Mouse (Mus musculus) small intestine, adult 2 months (tissue): Measurements from ENCODE around the gene Izumo1r. TPM values are rescaled to one million over a fixed set of nuclear protein-coding genes. Genes with fewer than 3 reads are reported as not detected.

ENCODE experiments used
- H3K27ac ChIP-seq: fragments of 200-500 bp; 2 replicates; pipeline ENCODE4 v1.5.1; 2012; ENCODE audit warnings: low read depth, low read length, control low read depth, inconsistent platforms; ENCODE audit not compliant: insufficient read depth
- H3K27me3 ChIP-seq: fragments of 200-500 bp; 2 replicates; pipeline ENCODE4 v1.6.1; 2012; ENCODE audit warnings: mild to moderate bottlenecking, moderate library complexity, low read length, inconsistent platforms; ENCODE audit not compliant: control insufficient read depth, insufficient read depth
- H3K36me3 ChIP-seq: fragments of 200-500 bp; 2 replicates; pipeline ENCODE4 v1.6.1; 2012; ENCODE audit warnings: mild to moderate bottlenecking, low read length, control low read depth, inconsistent platforms; ENCODE audit not compliant: control insufficient read depth, insufficient read depth
- H3K4me1 ChIP-seq: fragments of 200-500 bp; 2 replicates; pipeline ENCODE4 v1.6.1; 2012; ENCODE audit warnings: low read length, inconsistent platforms, mixed read lengths; ENCODE audit not compliant: control insufficient read depth, insufficient read depth, insufficient read length
- H3K4me3 ChIP-seq: fragments of 200-500 bp; 2 replicates; pipeline ENCODE4 v1.5.1; 2012; ENCODE audit warnings: low read depth, mild to moderate bottlenecking, control low read depth, inconsistent platforms, low read length, moderate library complexity
- CTCF ChIP-seq: fragments of 200-500 bp; IDR thresholded peaks from 2 replicates; pipeline ENCODE4 v1.5.1; 2012; ENCODE audit warnings: low read depth, mild to moderate bottlenecking, control low read depth, inconsistent platforms, low read length, moderate library complexity, mixed read lengths; ENCODE audit not compliant: insufficient replicate concordance, insufficient read length; ENCODE audit errors: extremely low read depth
- POLR2A ChIP-seq: fragments of 200-500 bp; IDR thresholded peaks from 2 replicates; pipeline ENCODE4 v1.6.1; 2012; ENCODE audit warnings: low read depth, mild to moderate bottlenecking, control low read depth, inconsistent platforms, low read length, moderate library complexity
- WGBS: fragments of 180-500 bp; shearing (Covaris S2); methylation state at CpG from one replicate; pipeline ENCODE4 v1.1.7; 2018; 5-methylcytosine and 5-hydroxymethylcytosine counted together
- polyA plus RNA-seq: library from polyadenylated mRNA; depleted of rRNA; stranded (reverse); fragments of >200 nt; gene quantifications from 2 replicates; pipeline ENCODE4 v1.2.3, GENCODE M21; 2012; rRNA removed

Izumo1r gene
- polyA plus RNA-seq, 1 experiment, result 3.1 TPM

GRCm38 (mm10) chr9:14839527-14839926 lies 64.2 kb downstream of the Izumo1r start:
- H3K27ac ChIP-seq, result no peak overlapping the region
- 29% methylated on average over 7 of the region's 7 CpGs for WGBS
- TF ChIP-seq POLR2A (no peak), CTCF (no peak)
- no peak overlapping the region for H3K4me3 ChIP-seq
- H3K36me3 ChIP-seq, result peaks cover 4% of the 10 kb centered on the region; the same call in 1 of the 2 replicates
- H3K4me1 ChIP-seq, result no peaks in the 10 kb centered on the region
- no peaks in the 10 kb centered on the region for H3K27me3 ChIP-seq

Other genes with a start within 250 kb of the Izumo1r start
- 0.29 and 0.71 TPM in 2 replicates for gene Piwil4, start 163.2 kb downstream of the Izumo1r start, polyA plus RNA-seq
- 12.8 and 15.8 TPM in 2 replicates for gene Fut4, start 151.6 kb downstream of the Izumo1r start, polyA plus RNA-seq
- gene 1700012B09Rik, start 132.9 kb downstream of the Izumo1r start, polyA plus RNA-seq, result not detected in 2 replicates
- gene Mre11a, start 119.3 kb downstream of the Izumo1r start, polyA plus RNA-seq, result 0.47 and 1.3 TPM in 2 replicates
- 1.5 and 2.4 TPM in 2 replicates for gene Ankrd49, start 119.1 kb downstream of the Izumo1r start, polyA plus RNA-seq
- 0.04 and 0.27 TPM in 2 replicates for gene Gpr83, start 43.7 kb downstream of the Izumo1r start, polyA plus RNA-seq
- 29.1 and 134 TPM in 2 replicates for gene Panx1, start 141.5 kb upstream of the Izumo1r start, polyA plus RNA-seq
- gene Hephl1, start 208.2 kb upstream of the Izumo1r start, polyA plus RNA-seq, result 0.04 TPM in 1 of 2 replicates, not detected in the other